Mouse (Mus musculus): ENCODE measurements around the gene Ryr2. TPM values are rescaled to one million over a fixed set of nuclear protein-coding genes. Genes with fewer than 3 reads are reported as not detected.
"Not testable (repeated sequence)": the region's sequence is repeated elsewhere in the genome, so short reads cannot be mapped to it uniquely, and the experiment has no call there.

The Ryr2 gene
- 2.5 and 2.7 TPM in 2 replicates for polyA plus RNA-seq (2015; fragmentation: Nextera tagmentation; extraction: Ambion mirVana)

- Histone ChIP-seq H3K36me3 (no peaks in the 10 kb centered on the region), H3K9me3 (no peaks in the 10 kb centered on the region), H3K27me3 (peaks cover 37% of the 10 kb centered on the region), H3K9ac (replicated peaks) (peak within 1 kb of the TSS; percentile 75), H3K27ac (peak within 1 kb of the TSS; percentile 80), H3K4me3 (replicated peaks) (peak within 1 kb of the TSS; percentile 63), H3K4me2 (replicated peaks) (peak within 1 kb of the TSS; percentile 96), H3K4me1 (replicated peaks) (peaks cover 24% of the 10 kb centered on the region)
- ATAC-seq: peak; percentile 88
- WGBS: 9% methylated on average over 42 of the region's 64 CpGs
These were observed at the start of gene Ryr2 for GRCm38 (mm10) chr13:12106662-12107632. TSS of gene Ryr2 (minus strand) at chr13:12106945.

GRCm38 (mm10) chr13:12153922-12154321 lies 47.2 kb upstream of the Ryr2 start:
- Histone ChIP-seq H3K4me1 (replicated peaks) (no peaks in the 10 kb centered on the region), H3K36me3 (no peaks in the 10 kb centered on the region), H3K9ac (replicated peaks) (no peak overlapping the region), H3K4me3 (replicated peaks) (no peak overlapping the region), H3K9me3 (no peaks in the 10 kb centered on the region), H3K27ac (0 out of 2 replicates have a peak overlapping the region, but pooled peaks have one; percentile 2), H3K27me3 (no peaks in the 10 kb centered on the region), H3K4me2 (replicated peaks) (no peak overlapping the region)
- 62% methylated on average over 11 of the region's 11 CpGs for WGBS
- ATAC-seq: peak; percentile 37

GRCm38 (mm10) chr13:12146918-12147507 lies 40.3 kb upstream of the Ryr2 start:
- 86% methylated on average over 6 of the region's 6 CpGs for WGBS
- no peak overlapping the region for H3K27ac ChIP-seq
- no peak overlapping the region for H3K4me3 ChIP-seq (replicated peaks)
- ATAC-seq: no peak
- H3K9me3 ChIP-seq: no peaks in the 10 kb centered on the region
- no peak overlapping the region for H3K4me2 ChIP-seq (replicated peaks)
- H3K27me3 ChIP-seq: no peaks in the 10 kb centered on the region
- no peaks in the 10 kb centered on the region for H3K4me1 ChIP-seq (replicated peaks)
- no peak overlapping the region for H3K9ac ChIP-seq (replicated peaks)
- no peaks in the 10 kb centered on the region for H3K36me3 ChIP-seq

DNA sequence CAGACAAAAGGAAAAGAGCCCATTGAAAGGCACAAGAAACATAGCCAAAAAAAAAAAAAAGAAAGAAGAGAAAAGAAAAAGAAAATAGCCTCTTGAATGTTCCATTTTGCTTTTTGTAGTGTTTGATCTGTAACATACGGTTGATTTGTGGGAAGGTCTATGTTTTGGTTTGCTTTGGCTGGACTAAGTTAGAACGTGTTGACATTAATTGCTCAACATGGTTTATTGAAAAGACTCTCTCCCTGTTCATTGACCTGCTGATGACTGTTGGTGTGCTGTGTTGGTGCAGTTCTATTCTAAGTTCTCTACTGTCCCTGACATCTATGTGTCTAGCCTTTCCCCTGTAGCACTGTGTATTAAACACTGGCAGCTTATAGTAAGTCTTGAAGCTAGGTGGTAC lies 39.7 kb upstream of the Ryr2 start:
- Histone ChIP-seq H3K27ac (no peak overlapping the region), H3K36me3 (no peaks in the 10 kb centered on the region), H3K4me1 (replicated peaks) (no peaks in the 10 kb centered on the region), H3K4me3 (replicated peaks) (no peak overlapping the region), H3K9ac (replicated peaks) (no peak overlapping the region), H3K9me3 (no peaks in the 10 kb centered on the region), H3K27me3 (no peaks in the 10 kb centered on the region), H3K4me2 (replicated peaks) (no peak overlapping the region)
- no peak for ATAC-seq
- 88% methylated on average over 2 of the region's 2 CpGs for WGBS

GRCm38 (mm10) chr13:12143347-12143746 lies 36.6 kb upstream of the Ryr2 start:
- Histone ChIP-seq H3K4me3 (replicated peaks) (no peak overlapping the region), H3K4me2 (replicated peaks) (no peak overlapping the region), H3K36me3 (no peaks in the 10 kb centered on the region), H3K9ac (replicated peaks) (no peak overlapping the region), H3K4me1 (replicated peaks) (no peaks in the 10 kb centered on the region), H3K27ac (no peak overlapping the region), H3K27me3 (no peaks in the 10 kb centered on the region), H3K9me3 (no peaks in the 10 kb centered on the region)
- no peak for ATAC-seq
- WGBS: 92% methylated on average over 5 of the region's 5 CpGs

- not testable (repeated sequence) for H3K36me3 ChIP-seq; H3K4me3 ChIP-seq (replicated peaks); H3K4me2 ChIP-seq (replicated peaks); H3K9ac ChIP-seq (replicated peaks); H3K27ac ChIP-seq; H3K27me3 ChIP-seq; H3K4me1 ChIP-seq (replicated peaks); H3K9me3 ChIP-seq; ATAC-seq
- 93% methylated on average over 10 of the region's 10 CpGs for WGBS
These were observed 29.7 kb upstream of the Ryr2 start for GRCm38 (mm10) chr13:12136461-12136860.

DNA sequence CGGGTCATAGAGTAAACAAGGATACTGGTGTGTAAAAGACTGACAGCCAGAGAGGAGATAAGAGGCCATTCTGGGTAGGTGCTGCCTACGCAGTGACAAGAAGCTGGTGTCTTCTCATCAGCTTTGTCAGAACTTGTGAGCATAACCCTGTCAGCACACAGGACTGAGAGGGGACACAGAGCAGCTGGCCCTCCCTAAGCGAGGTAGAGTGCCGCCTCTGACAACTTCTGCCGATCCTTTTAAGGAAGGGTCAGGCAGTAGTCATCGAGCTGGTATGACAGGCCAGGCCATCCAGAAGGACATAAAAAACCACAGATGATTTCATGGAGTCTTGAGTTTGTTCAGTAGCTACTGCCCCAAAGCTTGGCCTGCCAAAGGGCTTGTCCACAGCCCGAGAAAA lies 26.8 kb upstream of the Ryr2 start:
- peaks cover 6% of the 10 kb centered on the region for H3K4me1 ChIP-seq (replicated peaks)
- no peaks in the 10 kb centered on the region for H3K9me3 ChIP-seq
- H3K4me2 ChIP-seq (replicated peaks): no peak overlapping the region
- no peak for ATAC-seq
- H3K4me3 ChIP-seq (replicated peaks): no peak overlapping the region
- no peaks in the 10 kb centered on the region for H3K36me3 ChIP-seq
- H3K9ac ChIP-seq (replicated peaks): no peak overlapping the region
- H3K27me3 ChIP-seq: no peaks in the 10 kb centered on the region
- 87% methylated on average over 7 of the region's 7 CpGs for WGBS
- no peak overlapping the region for H3K27ac ChIP-seq

DNA sequence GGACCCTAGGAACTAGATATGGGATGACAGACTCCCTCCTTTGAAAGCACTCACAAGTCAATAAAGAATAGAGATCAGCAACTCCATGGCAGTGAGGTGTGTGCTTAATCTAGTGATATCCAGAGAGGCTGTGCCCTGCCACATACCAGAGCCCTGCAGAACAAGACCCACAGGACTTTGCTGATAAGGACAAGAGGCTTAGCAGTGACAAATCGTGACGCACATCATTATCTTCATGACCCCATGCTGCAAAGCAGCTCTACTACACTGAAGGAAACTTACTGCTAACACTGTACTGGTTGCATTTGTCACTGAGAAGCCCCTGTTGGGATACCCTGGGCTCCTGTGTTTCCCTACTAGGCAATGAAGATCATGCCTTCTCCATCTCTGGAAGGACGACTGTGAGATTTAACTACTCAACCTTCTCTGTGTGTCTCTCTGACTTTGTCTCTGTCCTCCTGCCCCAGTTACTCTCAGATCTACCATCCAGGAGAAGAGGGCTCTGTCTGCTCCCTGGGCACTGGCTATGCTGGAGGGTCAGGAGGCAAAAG lies 25.5 kb upstream of the Ryr2 start:
- 75% methylated on average over 3 of the region's 3 CpGs for WGBS

DNA sequence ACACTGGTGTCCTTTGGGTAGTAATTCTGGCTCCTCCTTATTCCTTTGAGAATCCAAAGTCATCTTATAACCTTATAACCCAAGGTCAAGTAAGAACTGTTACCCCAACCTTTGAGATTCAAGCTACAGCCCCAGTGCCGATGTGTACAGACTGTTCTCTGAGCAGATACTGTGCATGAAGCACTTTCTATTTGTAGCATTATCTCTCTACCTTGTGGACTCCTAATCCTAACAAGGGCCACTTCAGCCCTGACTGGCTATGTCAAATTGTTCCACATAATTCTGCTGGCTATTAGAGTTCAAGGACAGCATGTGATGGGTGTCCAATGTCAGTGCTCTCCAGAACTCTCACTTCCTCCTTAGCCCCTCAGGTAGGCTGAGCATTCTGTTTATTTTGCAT lies 22.4 kb upstream of the Ryr2 start:
- no peaks in the 10 kb centered on the region for H3K9me3 ChIP-seq
- H3K4me1 ChIP-seq (replicated peaks): peaks cover 6% of the 10 kb centered on the region
- no peak overlapping the region for H3K9ac ChIP-seq (replicated peaks)
- H3K36me3 ChIP-seq: no peaks in the 10 kb centered on the region
- no peak overlapping the region for H3K4me2 ChIP-seq (replicated peaks)
- no peaks in the 10 kb centered on the region for H3K27me3 ChIP-seq
- no peak overlapping the region for H3K4me3 ChIP-seq (replicated peaks)
- no peak for ATAC-seq
- WGBS: 97% methylated on average over 1 of the region's 1 CpGs
- H3K27ac ChIP-seq: no peak overlapping the region

More for the DNA sequence above, 25.5 kb upstream of the Ryr2 start:
- Histone ChIP-seq H3K4me2 (replicated peaks) (no peak overlapping the region), H3K4me1 (replicated peaks) (peaks cover 6% of the 10 kb centered on the region), H3K9me3 (no peaks in the 10 kb centered on the region), H3K27ac (no peak overlapping the region), H3K36me3 (no peaks in the 10 kb centered on the region), H3K27me3 (no peaks in the 10 kb centered on the region), H3K9ac (replicated peaks) (no peak overlapping the region), H3K4me3 (replicated peaks) (no peak overlapping the region)
- ATAC-seq: no peak

- Histone ChIP-seq H3K27me3 (no peaks in the 10 kb centered on the region), H3K4me2 (replicated peaks) (no peak overlapping the region), H3K27ac (no peak overlapping the region), H3K4me1 (replicated peaks) (peaks cover 2% of the 10 kb centered on the region), H3K4me3 (replicated peaks) (no peak overlapping the region), H3K9me3 (no peaks in the 10 kb centered on the region), H3K36me3 (no peaks in the 10 kb centered on the region), H3K9ac (replicated peaks) (no peak overlapping the region)
- no peak for ATAC-seq
These were observed 19.4 kb upstream of the Ryr2 start for GRCm38 (mm10) chr13:12126099-12126498.

GRCm38 (mm10) chr13:12124940-12125540 lies 18.3 kb upstream of the Ryr2 start:
- Histone ChIP-seq H3K9me3 (no peaks in the 10 kb centered on the region), H3K9ac (replicated peaks) (no peak overlapping the region), H3K4me2 (replicated peaks) (no peak overlapping the region), H3K27ac (no peak overlapping the region), H3K36me3 (no peaks in the 10 kb centered on the region), H3K4me1 (replicated peaks) (no peaks in the 10 kb centered on the region), H3K27me3 (no peaks in the 10 kb centered on the region), H3K4me3 (replicated peaks) (no peak overlapping the region)
- 79% methylated on average over 7 of the region's 7 CpGs for WGBS
- no peak for ATAC-seq

GRCm38 (mm10) chr13:12115551-12115950 lies 8.8 kb upstream of the Ryr2 start:
- no peak for ATAC-seq
- WGBS: 92% methylated on average over 8 of the region's 8 CpGs
- Histone ChIP-seq H3K27ac (no peak overlapping the region), H3K4me1 (replicated peaks) (no peaks in the 10 kb centered on the region), H3K36me3 (no peaks in the 10 kb centered on the region), H3K4me2 (replicated peaks) (no peak overlapping the region), H3K9me3 (no peaks in the 10 kb centered on the region), H3K27me3 (no peaks in the 10 kb centered on the region), H3K4me3 (replicated peaks) (no peak overlapping the region), H3K9ac (replicated peaks) (no peak overlapping the region)

Data from midbrain, embryonic 13.5 days (tissue).